Mouse (Mus musculus): Measurements from ENCODE around the gene Denr.

Gene Denr

GRCm38 (mm10) chr5:123969216-123969615 lies 62.2 kb downstream of the Denr start:
- DNase-seq (ENCODE audit: low read depth, low spot score): no peak

- no peak for DNase-seq (ENCODE audit: low read depth, low spot score)
Measured at GRCm38 (mm10) chr5:123970576-123970975, 63.6 kb downstream of the Denr start.

- no peak for DNase-seq (ENCODE audit: low read depth, low spot score)
Measured at GRCm38 (mm10) chr5:123972453-123972852, 65.5 kb downstream of the Denr start.

GRCm38 (mm10) chr5:123973299-123974178 lies 66.6 kb downstream of the Denr start, which contains the start of gene Hip1r:
Gene Hip1r (plus strand): TSS chr5:123973628.
- no peak for DNase-seq (ENCODE audit: low read depth, low spot score)

GRCm38 (mm10) chr5:123974179-123974485 lies 67.2 kb downstream of the Denr start:
- DNase-seq (ENCODE audit: low read depth, low spot score): no peak

GRCm38 (mm10) chr5:123974616-123975111 lies 67.7 kb downstream of the Denr start:
- DNase-seq (ENCODE audit: low read depth, low spot score): no peak

GRCm38 (mm10) chr5:123975668-123976180 lies 68.7 kb downstream of the Denr start:
- no peak for DNase-seq (ENCODE audit: low read depth, low spot score)

GRCm38 (mm10) chr5:123977231-123977630 lies 70.3 kb downstream of the Denr start:
- no peak for DNase-seq (ENCODE audit: low read depth, low spot score)

- no peak for DNase-seq (ENCODE audit: low read depth, low spot score)
Measured at GRCm38 (mm10) chr5:123978131-123978530, 71.2 kb downstream of the Denr start.

Measured in brain, embryonic 18.5 days (tissue).